Mouse (Mus musculus): ENCODE measurements around the gene Hivep3.
A peak's percentile ranks its signal among the peaks of the same experiment; 100 is the strongest.

The Hivep3 gene

DNA sequence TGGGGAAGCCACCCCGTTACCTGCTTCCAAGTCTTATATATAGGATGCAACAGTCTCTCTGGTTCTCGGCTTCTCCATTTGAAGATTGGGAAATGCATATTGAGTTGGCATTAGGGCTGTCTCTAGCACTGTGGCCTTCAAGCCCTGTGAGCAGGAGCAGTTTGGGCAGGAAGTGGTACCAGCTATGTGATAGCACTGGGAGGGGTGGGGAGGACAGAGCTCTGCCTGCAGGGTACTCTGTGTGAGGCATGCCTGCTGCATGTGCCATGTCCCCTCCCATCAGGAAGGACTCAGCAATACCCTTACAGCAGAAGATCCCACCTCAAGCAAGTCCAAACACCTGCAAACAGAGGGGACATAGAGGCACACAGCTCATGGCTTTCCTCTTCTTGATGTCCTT lies 142.0 kb downstream of the Hivep3 start:
- DNase-seq (ENCODE audit: low read depth): no peak

DNA sequence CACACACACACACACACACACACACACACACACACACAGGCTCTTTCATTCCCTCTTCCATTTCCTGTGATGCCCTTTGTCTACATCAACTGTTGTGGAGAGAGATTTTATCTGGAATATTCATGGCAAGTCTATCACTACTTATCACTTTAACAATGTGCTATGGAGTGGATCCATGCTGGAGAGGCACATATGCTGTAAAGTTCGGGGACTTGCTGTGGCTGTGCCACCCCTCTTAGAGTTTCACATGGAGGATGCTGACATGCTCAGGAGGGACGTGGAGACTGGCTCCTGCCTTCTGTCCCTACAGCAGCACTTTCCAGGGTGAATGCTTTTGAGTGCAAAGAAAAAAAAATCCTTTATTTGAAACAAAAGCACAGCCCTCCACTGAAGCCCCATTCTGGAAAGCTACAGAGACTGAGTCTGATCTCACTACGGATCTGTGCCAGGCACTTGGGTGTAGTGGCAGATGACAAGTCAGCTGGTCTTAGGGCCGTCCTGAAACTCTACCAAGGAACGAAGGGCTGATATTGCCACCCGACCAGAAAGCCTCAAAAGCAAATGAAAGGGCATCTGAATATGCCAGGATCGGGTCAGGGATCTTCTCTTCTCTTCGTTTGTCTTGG lies 143.1 kb downstream of the Hivep3 start:
- DNase-seq (ENCODE audit: low read depth): no peak

DNA sequence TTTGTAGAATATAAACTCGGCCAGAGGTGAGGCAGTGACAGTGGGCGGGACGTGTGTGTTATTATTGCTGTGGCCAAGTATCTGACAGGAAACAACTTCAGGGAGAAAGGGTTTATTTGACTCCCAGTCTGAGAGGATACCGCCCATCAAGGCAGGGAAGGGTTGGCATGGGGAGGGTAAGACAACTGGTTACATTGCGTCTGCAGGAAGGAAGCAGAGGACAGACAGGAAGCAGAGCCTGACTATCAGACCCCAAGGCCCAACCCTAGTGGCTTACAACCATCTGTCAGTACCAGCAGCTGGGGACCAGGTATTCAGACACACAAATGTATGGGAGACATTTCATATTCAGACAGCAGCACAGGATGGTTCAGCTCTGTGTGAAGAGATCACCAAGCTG lies 144.6 kb downstream of the Hivep3 start:
- no peak for DNase-seq (ENCODE audit: low read depth)

DNA sequence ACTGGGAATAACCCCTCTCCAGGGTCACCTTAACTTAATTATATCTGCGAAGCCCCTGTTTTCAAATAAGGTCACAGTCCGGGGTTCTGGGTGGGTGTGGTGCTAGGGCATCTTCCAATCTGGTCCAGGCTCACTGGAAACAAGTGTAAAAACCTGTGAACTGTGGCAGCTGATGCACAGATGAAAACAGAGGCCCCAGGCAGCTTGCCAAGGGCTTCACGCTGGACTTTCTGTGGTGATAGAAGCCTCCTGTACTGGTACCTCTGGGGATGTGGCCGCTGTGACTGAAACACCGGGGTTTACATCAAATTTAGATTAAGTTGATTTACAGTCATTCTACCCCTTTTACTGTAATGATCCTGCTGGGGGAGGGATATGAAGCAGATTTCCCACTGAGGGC lies 146.1 kb downstream of the Hivep3 start:
- DNase-seq (ENCODE audit: low read depth): no peak

DNA sequence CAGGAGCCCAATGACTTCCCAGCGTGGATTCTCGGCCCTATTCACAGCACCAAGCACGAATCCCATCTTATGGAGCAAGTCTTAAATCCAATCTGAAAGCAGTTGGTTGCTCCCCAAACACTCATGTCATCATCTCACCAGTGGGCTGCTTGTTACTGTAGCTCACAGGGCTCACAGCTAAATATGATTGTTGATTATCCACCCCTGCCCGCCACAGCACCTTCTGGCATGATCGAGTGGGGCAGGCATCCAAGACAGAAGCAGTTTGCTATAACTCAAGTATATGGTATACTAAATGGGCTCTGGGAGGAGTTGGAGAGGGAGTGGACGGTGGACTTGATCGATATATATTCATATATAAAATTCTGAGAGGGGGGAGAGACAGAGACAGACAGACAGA lies 146.7 kb downstream of the Hivep3 start:
- DNase-seq (ENCODE audit: low read depth): no peak

DNA sequence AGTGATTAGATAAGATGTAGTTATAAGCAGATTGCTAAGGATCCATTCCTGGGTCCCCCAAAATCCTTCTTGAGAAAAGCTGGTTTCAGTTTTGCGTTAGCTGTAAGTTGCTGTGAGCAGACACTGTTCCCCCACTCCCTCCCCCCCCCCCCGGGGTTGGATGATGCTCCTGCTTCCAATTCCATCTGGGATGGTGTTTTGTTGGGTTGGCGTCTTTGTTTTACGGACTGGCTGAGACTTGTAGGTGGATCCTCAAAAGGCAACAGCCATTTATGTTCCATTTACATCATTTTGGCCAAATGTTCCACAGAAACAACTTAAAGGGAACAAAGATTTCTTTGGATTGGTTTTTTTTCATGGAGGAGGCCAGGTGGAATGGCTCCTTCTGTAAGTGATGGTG lies 147.7 kb downstream of the Hivep3 start:
- no peak for DNase-seq (ENCODE audit: low read depth)

DNA sequence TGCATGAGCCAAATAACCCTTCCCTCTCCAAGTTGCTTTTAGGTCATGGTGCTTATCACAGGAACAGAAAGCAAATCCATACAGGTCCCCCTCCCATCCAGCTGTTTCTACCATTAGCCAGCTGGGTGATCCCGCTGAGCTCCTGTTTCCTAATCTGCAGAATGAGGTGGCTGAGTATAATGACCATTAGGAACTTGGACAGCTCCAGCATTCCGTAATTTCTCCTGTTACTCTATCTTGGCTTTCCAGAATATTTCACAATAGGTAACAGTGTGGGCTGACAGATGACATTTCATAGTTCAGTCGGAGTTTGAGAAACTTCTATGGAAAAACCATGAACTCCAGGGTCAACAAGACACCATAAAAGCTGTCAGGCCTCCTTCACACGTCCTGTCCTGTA lies 148.8 kb downstream of the Hivep3 start:
- no peak for DNase-seq (ENCODE audit: low read depth)

DNA sequence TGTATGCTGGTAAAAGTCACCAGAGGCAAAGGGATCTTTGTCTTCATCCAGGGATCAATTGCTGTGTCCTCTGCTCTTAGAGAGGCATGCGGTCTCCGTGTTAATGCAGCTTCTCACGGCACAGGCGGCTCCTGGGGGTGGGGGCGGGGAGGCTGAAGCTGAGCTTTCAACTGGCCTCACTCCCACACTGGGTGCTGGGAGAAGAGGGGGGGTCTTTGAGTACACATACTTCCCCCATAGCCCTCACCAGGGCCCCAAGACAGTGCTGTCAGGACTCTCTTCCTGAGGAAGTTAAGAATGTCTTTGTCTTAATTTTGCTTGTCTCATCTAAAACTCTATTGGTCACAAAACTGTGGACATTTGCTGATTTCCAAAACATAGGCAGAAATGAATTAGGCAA lies 149.2 kb downstream of the Hivep3 start:
- no peak for DNase-seq (ENCODE audit: low read depth)

DNA sequence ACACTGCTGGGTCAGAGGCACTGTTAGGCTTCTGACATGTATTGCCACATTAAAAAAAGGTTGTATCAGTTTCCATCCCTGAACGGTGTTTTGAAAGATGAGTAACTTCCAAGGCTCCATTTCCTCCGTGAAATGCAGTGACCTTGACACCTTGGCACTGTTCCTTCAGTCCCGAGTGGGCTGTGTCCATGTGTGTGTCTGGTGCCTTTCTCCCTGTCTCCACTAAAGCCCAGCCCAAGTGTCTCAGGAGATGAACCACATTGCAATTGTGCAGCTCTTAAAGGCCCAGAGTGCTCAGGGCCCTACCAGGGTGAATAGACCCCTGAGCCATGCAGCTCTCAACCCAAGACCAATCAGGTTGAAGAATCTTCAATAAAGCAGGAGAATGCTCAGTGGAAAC lies 153.0 kb downstream of the Hivep3 start:
- DNase-seq (ENCODE audit: low read depth): no peak

DNA sequence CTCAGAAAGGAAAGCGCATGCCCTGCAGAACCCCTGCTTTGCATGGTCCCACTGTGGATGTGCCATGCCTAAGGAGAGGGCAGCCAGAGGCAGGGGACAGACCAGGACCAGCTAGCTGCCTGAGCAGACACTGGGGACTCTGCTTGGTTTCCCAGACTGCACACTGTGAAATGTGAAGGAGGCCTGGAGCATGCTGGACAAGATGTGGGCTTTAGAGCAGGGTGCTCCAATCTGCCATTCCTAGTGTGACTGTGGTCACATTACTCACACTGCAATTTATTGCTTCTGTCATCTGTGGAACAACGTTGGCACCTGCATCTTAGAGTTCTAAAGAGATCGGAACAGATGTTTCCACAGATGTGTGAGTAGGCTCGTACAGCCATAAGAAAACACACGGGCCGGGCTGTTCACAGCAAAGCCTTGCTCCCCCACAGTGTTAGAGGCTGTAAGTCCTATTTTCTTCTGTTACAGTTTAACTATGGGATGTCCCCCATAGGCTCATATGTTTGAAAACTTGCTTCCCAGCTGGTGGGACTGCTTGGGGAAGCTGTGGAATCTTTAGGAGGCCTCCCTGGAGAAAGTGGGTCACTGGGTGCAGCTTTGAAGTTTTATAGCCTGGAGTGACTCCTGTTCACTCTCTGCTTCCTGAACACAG lies 154.1 kb downstream of the Hivep3 start:
- DNase-seq (ENCODE audit: low read depth): no peak

DNA sequence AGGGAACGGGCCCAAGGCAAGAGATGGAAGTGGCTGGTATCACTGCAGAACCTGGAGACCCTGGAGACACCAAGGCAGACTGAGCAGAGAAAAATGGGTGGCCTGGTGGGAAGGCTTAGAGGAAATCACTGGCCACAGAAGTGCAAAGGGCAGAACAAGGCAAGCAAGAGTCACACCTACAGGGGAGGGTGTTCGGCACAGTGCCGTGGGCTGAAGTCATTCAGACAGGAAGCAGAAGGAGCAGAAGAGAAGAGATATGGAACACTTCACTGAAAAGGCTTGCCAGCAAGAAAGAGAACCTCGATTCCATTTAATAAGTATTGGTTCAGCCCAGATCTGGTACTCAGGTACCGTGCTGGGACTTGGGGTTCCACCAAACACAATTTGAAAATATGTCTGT lies 156.2 kb downstream of the Hivep3 start:
- no peak for DNase-seq (ENCODE audit: low read depth)

DNA sequence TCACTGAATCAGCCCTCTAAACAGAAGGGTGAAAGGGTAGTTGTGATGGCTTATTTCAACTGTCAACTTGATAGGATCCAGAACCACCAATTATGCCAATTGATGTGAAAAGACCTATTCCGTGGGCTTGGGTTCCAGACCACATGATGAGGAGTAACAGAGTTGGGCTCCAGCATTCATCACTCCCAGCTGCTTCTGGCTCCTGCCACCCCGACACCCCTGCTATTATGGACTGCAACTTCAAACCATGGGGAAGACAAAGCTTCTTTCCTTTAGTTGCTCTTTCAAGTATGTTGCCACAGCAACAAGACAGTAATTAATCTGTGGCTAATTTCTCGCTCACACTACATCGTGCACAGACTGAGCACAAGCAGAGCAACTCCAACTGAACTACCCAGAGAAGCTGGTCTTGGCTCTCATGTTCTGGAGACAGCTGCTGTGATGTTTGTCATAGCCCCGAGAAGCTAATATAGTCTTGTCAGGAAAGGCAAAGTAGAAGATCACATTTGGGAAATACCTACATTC lies 159.7 kb downstream of the Hivep3 start:
- no peak for DNase-seq (ENCODE audit: low read depth)

DNA sequence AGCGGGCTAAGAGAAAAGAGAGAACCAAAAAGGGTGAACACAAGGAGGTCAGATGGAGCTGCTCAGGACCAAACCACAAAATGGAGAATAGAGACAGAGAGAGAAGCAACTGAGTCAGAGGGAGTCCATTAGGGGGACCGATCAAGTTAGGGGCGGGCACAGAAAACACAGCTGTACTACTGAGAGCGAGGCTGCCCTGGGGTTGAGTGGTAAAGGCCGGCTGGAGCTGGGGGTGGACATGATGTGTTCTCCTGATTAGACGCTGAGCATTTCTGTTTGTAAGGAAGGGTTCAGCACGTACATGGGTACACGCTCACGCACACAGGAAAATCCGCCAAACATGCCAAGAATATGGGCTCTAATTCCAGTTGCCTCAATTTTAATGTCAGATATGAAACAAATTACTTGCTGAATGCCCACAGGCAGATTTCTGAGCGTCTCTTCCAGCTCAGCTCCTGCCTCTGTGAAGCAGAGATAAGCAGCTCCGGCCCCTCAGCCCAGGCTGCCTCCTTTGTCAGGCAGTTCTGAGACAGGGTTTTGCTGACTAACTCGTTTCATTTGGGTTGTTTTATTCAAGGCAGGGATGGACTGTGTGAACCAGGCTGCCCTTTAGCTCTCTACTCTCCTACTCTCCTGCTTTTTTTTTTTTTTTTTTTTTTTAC lies 161.3 kb downstream of the Hivep3 start:
- peak; percentile 67 for DNase-seq (ENCODE audit: low read depth)

DNA sequence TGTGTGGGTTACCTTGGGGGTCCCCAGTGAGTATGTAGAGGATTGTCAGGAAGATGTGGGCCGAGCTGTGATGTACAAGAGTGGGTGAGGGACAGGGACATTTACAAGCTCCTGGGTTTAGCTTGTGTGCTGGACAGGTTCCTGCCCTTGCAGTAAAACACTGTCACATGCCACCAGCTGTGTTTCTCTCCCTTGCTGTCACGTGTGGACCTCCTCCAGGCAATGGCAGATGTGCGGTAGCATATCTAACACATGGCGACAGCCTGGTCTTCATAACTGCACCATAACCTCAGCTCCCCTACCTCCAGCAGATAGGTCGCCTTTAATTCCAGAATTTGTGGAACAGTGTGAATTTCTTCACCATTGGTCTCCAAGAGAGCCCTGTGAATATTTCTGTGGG lies 161.9 kb downstream of the Hivep3 start:
- peak; percentile 8 for DNase-seq (ENCODE audit: low read depth)

DNA sequence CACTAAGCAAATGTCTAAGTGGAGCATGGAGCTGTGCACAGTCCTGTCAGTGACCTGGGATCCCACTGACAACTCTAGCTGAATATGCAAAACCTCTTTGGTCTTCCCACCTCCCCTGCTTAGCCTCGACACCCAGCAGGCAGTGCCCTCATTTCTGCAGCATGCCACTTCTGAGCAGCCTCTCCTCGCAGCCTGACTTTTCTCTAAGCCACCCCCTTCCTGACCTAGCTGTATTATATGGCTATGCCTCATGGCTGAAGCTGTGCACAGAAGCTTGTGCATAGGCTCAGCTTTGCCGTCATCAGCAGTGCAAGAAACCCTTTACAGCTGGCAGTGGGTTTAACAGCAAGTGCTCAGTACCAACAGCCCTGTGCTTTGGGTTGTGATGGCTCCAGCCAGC lies 163.0 kb downstream of the Hivep3 start:
- DNase-seq (ENCODE audit: low read depth): no peak

DNA sequence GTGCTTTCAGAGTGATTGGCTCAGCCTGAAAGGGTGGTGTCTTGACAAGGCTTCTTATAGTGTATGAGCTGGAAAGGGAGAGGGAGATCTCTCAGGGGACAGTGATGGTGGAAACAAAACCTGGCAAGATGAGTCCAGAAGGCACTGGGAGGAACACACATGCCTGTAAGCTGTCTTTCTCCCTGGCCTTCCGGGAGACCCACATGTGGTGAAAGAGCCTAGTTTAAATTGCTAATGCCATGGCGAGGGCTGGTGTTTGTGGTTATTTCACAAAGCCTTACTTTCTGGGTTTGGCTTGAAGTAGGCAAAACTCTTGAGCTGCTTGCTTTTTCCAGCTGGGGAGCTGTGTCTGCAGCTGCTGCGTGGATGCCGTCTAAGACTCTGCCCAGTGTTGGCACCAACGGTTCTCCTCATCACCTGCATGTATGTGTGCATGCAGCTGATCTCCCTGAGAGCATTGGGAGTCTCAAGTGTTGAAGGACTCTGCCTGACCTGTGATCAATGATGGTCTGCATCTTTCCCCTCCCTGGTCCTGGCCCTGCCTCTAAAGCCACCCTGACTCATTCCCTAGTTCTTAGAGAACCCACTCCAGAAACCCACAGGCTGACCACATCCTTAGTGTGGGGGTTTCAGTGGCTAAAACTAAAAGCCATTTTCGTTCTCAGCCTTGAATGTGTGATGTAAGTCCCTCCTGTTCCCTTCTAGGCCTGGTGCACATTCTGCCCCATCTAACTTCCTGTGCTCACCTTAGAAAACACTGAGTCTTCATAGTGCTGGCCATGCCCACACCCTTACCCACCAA lies 163.7 kb downstream of the Hivep3 start:
- no peak for DNase-seq (ENCODE audit: low read depth)

DNA sequence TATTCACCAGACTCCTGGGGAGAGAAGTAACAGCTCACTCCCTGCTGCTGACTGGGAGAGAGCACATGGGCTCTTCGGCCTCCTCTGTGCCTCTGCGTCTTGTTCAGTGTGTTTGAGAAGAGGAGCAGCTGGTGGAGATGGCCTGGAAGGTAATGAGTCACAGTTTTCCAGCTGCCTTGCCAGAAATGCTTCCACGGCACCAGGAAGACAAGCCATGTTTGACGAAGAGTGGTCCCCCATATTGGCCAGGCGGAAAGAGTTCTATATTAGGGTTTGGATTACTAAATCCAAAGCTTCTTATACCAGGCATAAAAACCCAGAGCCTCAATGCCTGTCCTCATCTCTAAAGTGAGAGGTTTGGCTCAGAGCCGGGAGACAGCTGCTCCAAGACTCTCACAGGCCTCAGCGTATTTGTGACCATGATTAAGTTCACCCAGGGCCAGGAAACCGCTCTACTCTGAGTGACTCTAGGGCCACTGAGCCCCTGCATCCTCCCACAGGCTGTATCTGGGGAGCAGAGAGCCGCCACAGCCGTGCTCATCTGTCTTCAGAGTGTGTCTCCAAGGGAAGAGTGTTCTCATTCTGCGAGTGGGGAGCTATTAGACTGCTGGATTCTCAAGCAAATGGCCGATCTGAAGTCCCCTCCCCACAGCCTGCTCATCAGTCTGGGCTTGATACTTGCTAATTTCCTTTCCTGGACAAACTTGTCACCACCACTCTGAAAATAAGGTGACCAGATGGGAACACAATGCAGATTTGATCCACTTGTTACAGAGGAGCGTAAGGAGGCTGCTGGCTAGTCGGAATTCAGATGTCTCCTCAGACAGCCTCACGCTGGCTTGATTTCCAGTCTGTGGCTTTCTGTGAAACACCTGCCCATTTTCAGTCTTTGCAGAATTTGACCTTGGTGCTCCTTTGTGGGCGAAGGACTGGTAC lies 168.2 kb downstream of the Hivep3 start:
- no peak for DNase-seq (ENCODE audit: low read depth)

DNA sequence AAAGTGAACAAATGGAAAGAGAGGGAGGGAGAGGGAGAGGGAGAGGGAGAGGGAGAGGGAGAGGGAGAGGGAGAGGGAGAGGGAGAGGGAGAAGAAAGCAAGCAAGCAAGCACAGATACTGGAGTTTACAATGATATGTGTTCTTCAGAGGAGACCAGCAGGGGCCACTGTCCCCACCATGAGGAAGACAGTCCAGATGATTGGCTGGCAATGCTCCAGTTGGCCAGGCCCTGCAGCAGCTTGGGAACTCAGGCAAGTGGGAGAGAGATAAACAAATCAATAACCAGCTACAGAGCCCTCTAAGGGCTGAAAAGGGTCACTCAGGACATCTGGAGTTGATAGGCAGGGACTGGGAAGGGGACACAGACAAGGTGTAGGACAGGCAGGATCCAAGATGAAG lies 169.7 kb downstream of the Hivep3 start:
- no peak for DNase-seq (ENCODE audit: low read depth)

DNA sequence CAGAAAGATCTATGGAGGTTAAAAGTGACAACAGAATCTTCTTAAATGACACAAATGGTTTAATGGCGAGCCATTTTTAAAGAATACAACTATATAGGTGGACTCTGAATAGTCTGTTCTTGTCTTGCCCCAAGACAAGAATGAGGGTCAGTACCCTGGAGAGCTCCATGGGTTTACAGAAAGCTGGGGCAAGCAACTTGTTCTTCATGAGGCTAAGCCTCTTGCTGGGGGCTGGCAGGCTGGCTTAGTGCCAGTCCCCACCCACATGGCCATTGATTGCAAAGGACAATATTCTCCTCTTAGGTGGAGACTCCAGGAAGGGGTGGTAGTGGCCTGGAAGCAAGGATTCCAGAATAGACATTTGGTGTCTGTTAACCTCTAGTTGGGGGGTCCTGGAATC lies 170.2 kb downstream of the Hivep3 start:
- DNase-seq (ENCODE audit: low read depth): peak; percentile 15

DNA sequence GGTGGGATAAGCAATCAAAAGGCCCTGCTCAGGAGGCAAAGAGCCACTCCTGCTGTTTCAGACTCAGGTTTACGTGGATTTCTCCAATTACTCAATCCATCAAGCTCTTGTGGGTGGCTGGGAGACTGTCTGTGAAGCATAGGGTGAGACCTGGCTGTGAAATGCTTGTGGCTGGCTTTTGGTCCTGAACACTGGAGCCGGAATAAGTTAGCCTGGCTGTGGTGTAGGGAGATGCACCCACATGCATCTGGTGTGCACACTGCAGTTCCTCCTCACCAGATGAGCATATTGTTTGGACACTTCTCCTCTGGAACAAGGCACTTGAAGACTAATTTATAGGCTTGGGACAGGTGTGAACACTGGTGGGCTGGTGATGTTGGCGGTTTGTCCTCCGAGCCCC lies 170.7 kb downstream of the Hivep3 start:
- no peak for DNase-seq (ENCODE audit: low read depth)

DNA sequence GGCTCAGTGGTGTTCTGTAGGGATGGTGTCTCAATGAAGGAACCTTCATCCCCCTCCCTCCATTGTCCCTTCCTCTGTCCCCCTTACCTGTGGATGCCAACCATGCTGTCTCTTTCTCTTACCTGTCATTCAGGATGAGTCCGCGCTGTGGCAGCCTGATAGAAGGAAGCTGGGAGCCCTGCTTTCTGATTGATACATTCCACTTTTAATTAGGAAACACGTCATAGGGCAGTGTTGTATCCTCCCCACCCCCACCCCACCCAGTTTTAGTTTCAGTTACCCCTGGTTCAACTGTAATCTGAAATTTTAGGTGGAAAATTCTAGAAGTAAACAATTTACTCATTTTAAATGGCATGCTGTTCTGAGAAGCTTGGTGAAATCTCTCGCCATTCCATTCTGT lies 173.5 kb downstream of the Hivep3 start:
- DNase-seq (ENCODE audit: low read depth): no peak
